Mouse (Mus musculus): ENCODE data around the gene Rtbdn. TPM values are rescaled to one million over a fixed set of nuclear protein-coding genes. Genes with fewer than 3 reads are reported as not detected.

Rtbdn gene
- polyA plus RNA-seq, 1 experiment from 2014 or later, result 0.27 TPM

DNA sequence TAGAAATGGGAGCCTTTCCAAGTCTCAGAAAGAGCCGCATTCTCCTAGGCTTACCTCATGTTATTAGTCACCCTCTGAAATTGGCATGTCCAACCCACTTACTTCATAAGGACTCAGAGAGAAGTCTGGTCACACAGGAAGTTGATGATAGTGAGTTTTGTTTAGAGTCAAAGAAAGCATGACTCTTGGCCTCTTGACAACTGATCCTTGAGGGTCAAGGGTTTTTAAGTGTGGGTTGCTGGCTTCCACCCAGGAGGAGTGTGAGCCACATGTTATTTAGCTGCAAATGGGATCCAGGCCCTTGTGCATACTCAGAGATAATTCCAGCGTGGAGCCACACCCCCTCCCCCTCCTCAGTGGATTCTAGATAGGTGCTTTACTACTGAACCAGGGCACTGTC lies 25.2 kb upstream of the Rtbdn start:
- no peak for ATAC-seq (ENCODE audit: insufficient number of reproducible peaks, low FRiP score, low TSS enrichment, low read depth)
- Histone ChIP-seq H3K9ac (no peak overlapping the region), H3K27ac (replicated peaks) (no peak overlapping the region), H3K9me3 (replicated peaks) (no peaks in the 10 kb centered on the region), H3K4me2 (replicated peaks) (no peak overlapping the region), H3K4me1 (no peaks in the 10 kb centered on the region), H3K4me3 (replicated peaks) (no peak overlapping the region), H3K36me3 (no peaks in the 10 kb centered on the region), H3K27me3 (peaks cover 13% of the 10 kb centered on the region; the same call in 1 of the 2 replicates)
- 59% methylated on average over 2 of the region's 2 CpGs for WGBS

- no peaks in the 10 kb centered on the region for H3K9me3 ChIP-seq (replicated peaks)
- H3K36me3 ChIP-seq, result no peaks in the 10 kb centered on the region
- no peak overlapping the region for H3K4me3 ChIP-seq (replicated peaks)
- H3K27me3 ChIP-seq, result peaks cover 22% of the 10 kb centered on the region
- no peak overlapping the region for H3K9ac ChIP-seq
- H3K4me2 ChIP-seq (replicated peaks), result no peak overlapping the region
- WGBS, result 66% methylated on average over 7 of the region's 7 CpGs
- no peak overlapping the region for H3K27ac ChIP-seq (replicated peaks)
- H3K4me1 ChIP-seq, result peaks cover 7% of the 10 kb centered on the region; the same call in 1 of the 2 replicates
- no peak for ATAC-seq (ENCODE audit: insufficient number of reproducible peaks, low FRiP score, low TSS enrichment, low read depth)
These were observed 21.2 kb upstream of the Rtbdn start for GRCm38 (mm10) chr8:84925557-84925956.

DNA sequence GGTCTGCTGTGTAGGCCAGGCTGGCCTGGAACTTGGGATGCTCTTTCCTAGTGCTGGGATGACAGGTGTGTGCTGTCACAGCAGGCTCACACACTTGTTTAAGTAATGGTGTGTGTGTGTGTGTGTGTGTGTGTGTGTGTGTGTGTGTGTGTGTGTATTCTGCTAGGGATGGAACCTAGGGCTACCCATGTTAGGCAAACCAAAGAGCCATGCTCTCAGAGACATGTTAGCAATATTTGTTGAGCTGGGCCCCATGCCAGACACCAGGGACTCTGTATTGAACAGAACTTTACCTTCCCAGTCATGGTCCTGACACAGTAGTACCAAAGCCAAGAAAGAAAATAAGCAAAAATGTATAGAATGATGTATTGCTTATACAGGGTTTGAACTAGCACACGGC lies 19.3 kb upstream of the Rtbdn start:
- H3K9ac ChIP-seq, result no peak overlapping the region
- H3K9me3 ChIP-seq (replicated peaks), result no peaks in the 10 kb centered on the region
- no peak overlapping the region for H3K27ac ChIP-seq (replicated peaks)
- no peak overlapping the region for H3K4me2 ChIP-seq (replicated peaks)
- ATAC-seq (ENCODE audit: insufficient number of reproducible peaks, low FRiP score, low TSS enrichment, low read depth), result no peak
- no peaks in the 10 kb centered on the region for H3K36me3 ChIP-seq
- 80% methylated on average over 1 of the region's 1 CpGs for WGBS
- no peak overlapping the region for H3K4me3 ChIP-seq (replicated peaks)
- peaks cover 37% of the 10 kb centered on the region for H3K27me3 ChIP-seq
- H3K4me1 ChIP-seq, result peaks cover 7% of the 10 kb centered on the region; the same call in 1 of the 2 replicates

DNA sequence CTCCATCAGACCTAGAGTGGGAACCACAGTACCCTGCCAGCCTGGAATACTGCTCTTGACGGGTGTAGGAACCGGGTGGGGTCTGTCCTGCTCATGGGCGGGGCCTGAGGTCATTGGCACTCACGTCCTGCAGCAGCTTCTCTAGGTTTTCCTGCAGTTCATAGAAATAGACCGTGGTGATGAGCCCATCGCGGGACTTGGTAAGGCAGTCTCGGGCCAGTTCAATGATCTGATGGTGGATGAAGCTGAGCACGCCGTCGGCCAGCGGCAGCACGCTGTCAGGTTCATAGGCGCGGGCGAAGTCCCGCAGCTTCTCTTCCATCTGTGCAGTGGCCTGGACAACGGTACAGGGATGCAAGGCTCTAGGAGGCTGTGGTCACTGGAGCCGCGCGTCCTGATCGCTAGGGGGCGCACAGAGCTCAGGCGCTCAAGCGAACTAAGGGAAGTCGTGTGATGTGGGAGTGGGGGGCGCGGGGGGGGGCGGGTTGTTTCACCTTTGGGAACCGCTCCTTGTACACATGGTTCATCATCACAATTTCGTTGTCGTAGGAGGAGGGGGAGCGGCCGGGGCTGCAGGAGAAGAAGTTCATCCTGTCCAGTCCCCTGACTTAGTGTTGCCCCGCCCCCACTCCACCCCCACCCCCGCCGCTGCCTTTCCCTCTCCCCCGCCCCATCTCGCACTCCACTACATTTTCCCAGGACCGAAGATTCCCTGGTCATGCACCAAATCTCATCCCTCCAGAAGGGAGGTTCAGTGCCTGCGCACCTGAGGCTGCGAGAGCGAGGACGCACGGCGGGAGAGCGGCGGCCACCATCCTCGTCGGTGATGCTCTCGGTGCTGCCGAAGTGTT lies 18.1 kb upstream of the Rtbdn start:
- H3K4me1 ChIP-seq, result peaks cover 7% of the 10 kb centered on the region; the same call in 1 of the 2 replicates
- peak overlapping the region; percentile 65 for H3K4me2 ChIP-seq (replicated peaks)
- no peaks in the 10 kb centered on the region for H3K36me3 ChIP-seq
- 0 out of 2 replicates have a peak, but pooled peaks have one; percentile 34 for ATAC-seq (ENCODE audit: insufficient number of reproducible peaks, low FRiP score, low TSS enrichment, low read depth)
- H3K27me3 ChIP-seq, result peaks cover 39% of the 10 kb centered on the region
- no peak overlapping the region for H3K9ac ChIP-seq
- H3K27ac ChIP-seq (replicated peaks), result no peak overlapping the region
- no peaks in the 10 kb centered on the region for H3K9me3 ChIP-seq (replicated peaks)
- 2% methylated on average over 51 of the region's 52 CpGs for WGBS
- peak overlapping the region; percentile 39 for H3K4me3 ChIP-seq (replicated peaks)

DNA sequence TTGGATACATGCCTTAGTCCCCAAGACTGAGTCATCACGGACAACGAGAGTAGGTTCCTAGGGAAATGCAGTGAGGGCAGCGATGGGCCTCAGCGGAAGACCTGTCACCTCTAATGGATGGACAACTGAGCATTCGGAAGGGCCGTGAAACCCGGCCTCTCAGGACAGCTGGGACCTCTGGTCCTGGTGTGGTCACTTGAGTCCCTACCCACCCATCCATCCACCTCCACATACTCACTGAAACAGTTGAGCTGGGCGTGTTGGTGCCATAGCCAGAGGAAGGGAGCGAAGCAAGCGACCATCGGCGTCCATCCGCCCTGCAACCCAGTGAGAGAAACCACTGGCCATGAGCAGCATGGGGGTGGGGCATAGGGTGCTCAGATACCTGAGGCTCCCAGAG lies 16.2 kb upstream of the Rtbdn start:
- peaks cover 58% of the 10 kb centered on the region for H3K27me3 ChIP-seq

GRCm38 (mm10) chr8:84933767-84934559 lies 12.8 kb upstream of the Rtbdn start:
- H3K4me2 ChIP-seq (replicated peaks), result no peak overlapping the region
- H3K9ac ChIP-seq, result no peak overlapping the region
- ATAC-seq (ENCODE audit: insufficient number of reproducible peaks, low FRiP score, low TSS enrichment, low read depth), result no peak
- WGBS, result 79% methylated on average over 16 of the region's 16 CpGs
- no peaks in the 10 kb centered on the region for H3K9me3 ChIP-seq (replicated peaks)
- H3K4me3 ChIP-seq (replicated peaks), result no peak overlapping the region
- H3K4me1 ChIP-seq, result peaks cover 17% of the 10 kb centered on the region
- no peaks in the 10 kb centered on the region for H3K36me3 ChIP-seq
- no peak overlapping the region for H3K27ac ChIP-seq (replicated peaks)
- peaks cover 82% of the 10 kb centered on the region for H3K27me3 ChIP-seq

More for the DNA sequence above, 16.2 kb upstream of the Rtbdn start:
- H3K9ac ChIP-seq, result no peak overlapping the region
- no peak overlapping the region for H3K4me2 ChIP-seq (replicated peaks)
- no peak overlapping the region for H3K4me3 ChIP-seq (replicated peaks)
- no peaks in the 10 kb centered on the region for H3K9me3 ChIP-seq (replicated peaks)
- H3K4me1 ChIP-seq, result peaks cover 12% of the 10 kb centered on the region; the same call in 1 of the 2 replicates
- ATAC-seq (ENCODE audit: insufficient number of reproducible peaks, low FRiP score, low TSS enrichment, low read depth), result no peak
- 90% methylated on average over 13 of the region's 13 CpGs for WGBS
- no peak overlapping the region for H3K27ac ChIP-seq (replicated peaks)
- no peaks in the 10 kb centered on the region for H3K36me3 ChIP-seq

DNA sequence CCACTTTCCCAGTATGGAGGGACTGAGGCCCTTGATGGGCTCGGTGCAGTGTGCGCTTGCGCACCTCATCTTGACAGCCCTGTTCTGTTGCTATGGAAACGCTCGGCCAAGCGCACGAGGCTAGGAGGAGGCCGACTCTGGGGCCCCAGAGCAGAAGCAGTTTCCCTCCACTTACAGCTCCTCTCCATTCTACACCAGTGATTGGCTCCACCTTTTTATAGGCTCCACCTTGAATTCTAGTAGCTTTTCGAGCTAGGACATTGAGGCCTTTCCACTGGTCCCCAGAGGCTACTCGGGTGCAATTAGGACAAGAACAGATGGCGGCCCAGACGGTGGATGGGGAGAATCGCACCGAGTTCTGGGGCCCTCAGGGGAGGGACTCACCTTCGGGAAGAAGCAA lies 11.9 kb upstream of the Rtbdn start:
- H3K4me3 ChIP-seq (replicated peaks), result no peak overlapping the region
- H3K36me3 ChIP-seq, result no peaks in the 10 kb centered on the region
- no peak overlapping the region for H3K27ac ChIP-seq (replicated peaks)
- ATAC-seq (ENCODE audit: insufficient number of reproducible peaks, low FRiP score, low TSS enrichment, low read depth), result peak; percentile 49
- H3K4me2 ChIP-seq (replicated peaks), result no peak overlapping the region
- no peaks in the 10 kb centered on the region for H3K9me3 ChIP-seq (replicated peaks)
- no peak overlapping the region for H3K9ac ChIP-seq
- under 1% methylated on average over 15 of the region's 15 CpGs for WGBS
- peaks cover 82% of the 10 kb centered on the region for H3K27me3 ChIP-seq
- peaks cover 14% of the 10 kb centered on the region for H3K4me1 ChIP-seq

DNA sequence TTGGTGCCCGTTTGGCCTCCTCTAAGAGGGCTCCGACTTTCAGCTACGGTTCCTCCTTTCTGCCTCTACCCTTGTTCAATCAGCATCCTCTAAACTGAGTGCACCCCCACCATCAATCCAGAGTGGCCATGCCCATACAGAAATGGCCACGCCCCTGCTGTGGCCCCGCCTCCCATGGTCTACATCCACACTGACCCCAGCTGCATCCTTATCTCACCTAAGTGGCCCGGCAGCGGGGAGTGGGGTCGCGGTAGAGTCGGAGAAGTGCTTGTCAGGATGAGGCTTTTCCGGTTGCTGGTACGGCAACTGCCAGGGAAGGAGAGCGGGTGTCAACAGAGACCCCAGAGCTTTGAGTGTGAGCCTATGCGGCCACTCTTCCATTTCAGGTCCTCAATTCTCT lies 11.3 kb upstream of the Rtbdn start:
- H3K4me3 ChIP-seq (replicated peaks), result no peak overlapping the region
- H3K36me3 ChIP-seq, result no peaks in the 10 kb centered on the region
- peaks cover 14% of the 10 kb centered on the region for H3K4me1 ChIP-seq
- no peak overlapping the region for H3K4me2 ChIP-seq (replicated peaks)
- WGBS, result 6% methylated on average over 14 of the region's 14 CpGs
- no peak overlapping the region for H3K27ac ChIP-seq (replicated peaks)
- no peaks in the 10 kb centered on the region for H3K9me3 ChIP-seq (replicated peaks)
- peaks cover 76% of the 10 kb centered on the region for H3K27me3 ChIP-seq
- no peak for ATAC-seq (ENCODE audit: insufficient number of reproducible peaks, low FRiP score, low TSS enrichment, low read depth)
- no peak overlapping the region for H3K9ac ChIP-seq

DNA sequence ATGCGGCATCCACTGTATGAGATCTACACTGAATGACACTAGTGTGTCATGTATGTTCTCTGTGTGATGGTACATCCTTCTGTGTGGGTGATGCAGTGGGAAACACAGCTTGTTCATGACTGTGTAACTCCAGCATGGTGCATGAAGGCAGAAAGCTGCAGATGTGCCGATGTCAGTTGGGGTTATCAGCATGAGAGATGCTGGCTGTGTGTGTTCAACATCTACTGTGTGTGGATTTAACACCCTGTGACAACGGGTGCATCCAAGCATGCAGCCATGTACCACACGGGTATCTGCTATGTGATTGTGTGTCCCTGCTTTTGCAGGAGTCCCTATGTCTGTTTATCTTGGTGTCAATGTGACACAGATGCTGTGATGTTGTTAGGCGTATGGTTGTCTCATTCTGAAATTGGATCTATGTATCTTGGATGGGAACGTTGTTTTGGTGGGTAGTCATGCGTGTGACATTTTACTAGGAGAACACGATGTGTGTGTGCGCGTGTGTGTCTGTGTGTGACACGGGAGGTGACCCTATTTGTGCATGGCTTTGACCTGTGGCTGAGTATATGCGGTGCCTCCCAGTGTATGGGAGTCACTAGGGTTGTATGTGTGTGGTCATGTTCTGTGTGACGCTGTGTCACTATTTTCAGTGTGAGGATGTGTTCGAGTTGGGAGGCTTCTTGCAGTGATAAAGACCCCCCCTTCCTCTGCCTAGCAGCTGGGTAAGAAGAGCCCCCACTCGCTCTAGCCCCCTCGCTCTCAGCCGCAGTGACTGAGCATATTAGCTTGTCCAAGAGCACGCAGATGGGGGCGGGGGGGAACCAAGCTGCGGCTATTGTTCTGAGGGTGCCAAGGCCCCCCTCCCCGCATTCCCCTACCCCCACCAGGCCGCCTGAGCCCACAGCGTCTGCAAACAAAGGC lies 10.5 kb upstream of the Rtbdn start:
- ATAC-seq (ENCODE audit: insufficient number of reproducible peaks, low FRiP score, low TSS enrichment, low read depth), result no peak
- Histone ChIP-seq H3K36me3 (no peaks in the 10 kb centered on the region), H3K9me3 (replicated peaks) (no peaks in the 10 kb centered on the region), H3K9ac (no peak overlapping the region), H3K27me3 (peaks cover 70% of the 10 kb centered on the region), H3K4me1 (peaks cover 14% of the 10 kb centered on the region), H3K4me2 (replicated peaks) (peak overlapping the region; percentile 66), H3K4me3 (replicated peaks) (peak overlapping the region; percentile 38), H3K27ac (replicated peaks) (no peak overlapping the region)
- WGBS, result 21% methylated on average over 23 of the region's 23 CpGs

- H3K4me1 ChIP-seq, result peaks cover 14% of the 10 kb centered on the region
- peak within 1 kb of the TSS; percentile 66 for H3K4me2 ChIP-seq (replicated peaks)
- H3K9ac ChIP-seq, result no peak within 1 kb of the TSS
- no peak within 1 kb of the TSS for H3K27ac ChIP-seq (replicated peaks)
- H3K27me3 ChIP-seq, result peaks cover 64% of the 10 kb centered on the region
- no peaks in the 10 kb centered on the region for H3K36me3 ChIP-seq
- H3K4me3 ChIP-seq (replicated peaks), result peak within 1 kb of the TSS; percentile 38
- ATAC-seq (ENCODE audit: insufficient number of reproducible peaks, low FRiP score, low TSS enrichment, low read depth), result no peak; the same call in 1 of the 2 replicates
- WGBS, result under 1% methylated on average over 50 of the region's 50 CpGs
- H3K9me3 ChIP-seq (replicated peaks), result no peaks in the 10 kb centered on the region
These were observed 9.7 kb upstream of the Rtbdn start, which contains the start of gene Mast1 for GRCm38 (mm10) chr8:84936962-84937546. Gene Mast1 (minus strand): TSS chr8:84937359.
